Mouse (Mus musculus) embryonic fibroblast, embryonic 13.5 days (primary cell): Measurements from ENCODE around the gene Kcnd1.

ENCODE experiments used
- CTCF ChIP-seq: IDR thresholded peaks from 2 replicates; pipeline ENCODE4 v1.5.1; 2011; ENCODE audit warnings: mild to moderate bottlenecking, control low read depth, low read length, moderate library complexity, borderline replicate concordance; ENCODE audit not compliant: insufficient read depth
- POLR2A ChIP-seq: IDR thresholded peaks from 2 replicates; pipeline ENCODE4 v1.6.1; 2011; ENCODE audit warnings: low read depth, mild to moderate bottlenecking, control low read depth, low read length, moderate library complexity

DNA sequence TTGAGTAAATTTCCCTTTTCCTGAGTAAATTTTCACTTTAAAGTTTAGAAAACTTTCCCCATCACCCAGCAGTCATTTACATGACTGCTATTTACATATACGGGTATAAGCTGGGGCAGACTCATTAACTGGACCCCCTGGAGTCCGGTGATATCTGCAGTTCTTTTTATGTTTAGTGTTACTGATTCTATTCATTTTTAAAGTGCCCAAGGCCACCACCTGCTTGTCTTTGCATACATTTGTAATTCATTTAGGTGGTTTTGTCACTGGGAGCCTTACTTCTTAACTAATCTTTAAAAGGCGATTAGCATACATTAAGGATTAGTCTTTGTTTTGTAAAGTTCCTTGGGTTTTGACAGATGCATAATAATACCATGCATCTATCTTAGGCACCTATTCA lies 47.7 kb downstream of the Kcnd1 start:
- TF ChIP-seq CTCF (no peak), POLR2A (no peak)
